Mouse (Mus musculus) embryonic facial prominence, embryonic 14.5 days (tissue): ENCODE results near the gene Atp1b1. TPM values are rescaled to one million over a fixed set of nuclear protein-coding genes. Genes with fewer than 3 reads are reported as not detected.

ENCODE experiments used
- ATAC-seq: fragments of 200-750 bp; cut with Nextera tagmentation; 2 replicates; pipeline ENCODE4 v1.8.0; 2017; ENCODE audit warnings: low read depth, moderate number of reproducible peaks, moderate TSS enrichment
- DNase-seq: peaks from one replicate; pipeline ENCODE4 v3.0.0-alpha.2; 2015; ENCODE audit warnings: low spot score
- H3K27ac ChIP-seq: fragments of 300-500 bp; sonication (generic); replicated peaks from 2 replicates; pipeline ENCODE4 v1.5.1; 2014; ENCODE audit warnings: low read depth, mild to moderate bottlenecking, low read length, moderate library complexity
- H3K27me3 ChIP-seq: fragments of 300-500 bp; sonication (generic); replicated peaks from 2 replicates; pipeline ENCODE4 v1.6.1; 2014; ENCODE audit warnings: low read length; ENCODE audit not compliant: control insufficient read depth, insufficient read depth
- H3K36me3 ChIP-seq: fragments of 300-500 bp; sonication (generic); 2 replicates; pipeline ENCODE4 v1.6.1; 2014; ENCODE audit warnings: low read length, mixed read lengths; ENCODE audit not compliant: control insufficient read depth, insufficient read depth
- H3K4me1 ChIP-seq: fragments of 300-500 bp; sonication (generic); 2 replicates; pipeline ENCODE4 v1.6.1; 2014; ENCODE audit warnings: antibody characterized with exemption, low read length; ENCODE audit not compliant: control insufficient read depth, insufficient read depth
- H3K4me2 ChIP-seq: fragments of 300-500 bp; sonication (generic); 2 replicates; pipeline ENCODE4 v1.6.1; 2014; ENCODE audit warnings: low read depth, mild to moderate bottlenecking, low read length, moderate library complexity, mixed read lengths
- H3K4me3 ChIP-seq: fragments of 300-500 bp; sonication (generic); 2 replicates; pipeline ENCODE4 v1.5.1; 2014; ENCODE audit warnings: low read depth, mild to moderate bottlenecking, low read length
- H3K9ac ChIP-seq: fragments of 300-500 bp; sonication (generic); 2 replicates; pipeline ENCODE4 v1.6.1; 2014; ENCODE audit warnings: low read depth, mild to moderate bottlenecking, low read length, moderate library complexity, mixed read lengths
- H3K9me3 ChIP-seq: fragments of 300-500 bp; sonication (generic); 2 replicates; pipeline ENCODE4 v1.6.1; 2016; ENCODE audit warnings: low read length; ENCODE audit not compliant: control insufficient read depth
- WGBS: fragments of 180-500 bp; shearing (Covaris S2); extraction: QIAGEN DNeasy Blood & Tissue Kit; methylation state at CpG from one replicate; pipeline ENCODE4 v1.1.7; 2014; 5-methylcytosine and 5-hydroxymethylcytosine counted together
- polyA plus RNA-seq: library from polyadenylated mRNA; unstranded; fragments of >200 nt; fragmentation: Nextera tagmentation; extraction: Ambion mirVana; gene quantifications from 2 replicates; pipeline ENCODE4 v1.2.1, GENCODE M21; 2014

Gene Atp1b1
- polyA plus RNA-seq, 1 experiment from 2014 or later = 44.0 TPM

DNA sequence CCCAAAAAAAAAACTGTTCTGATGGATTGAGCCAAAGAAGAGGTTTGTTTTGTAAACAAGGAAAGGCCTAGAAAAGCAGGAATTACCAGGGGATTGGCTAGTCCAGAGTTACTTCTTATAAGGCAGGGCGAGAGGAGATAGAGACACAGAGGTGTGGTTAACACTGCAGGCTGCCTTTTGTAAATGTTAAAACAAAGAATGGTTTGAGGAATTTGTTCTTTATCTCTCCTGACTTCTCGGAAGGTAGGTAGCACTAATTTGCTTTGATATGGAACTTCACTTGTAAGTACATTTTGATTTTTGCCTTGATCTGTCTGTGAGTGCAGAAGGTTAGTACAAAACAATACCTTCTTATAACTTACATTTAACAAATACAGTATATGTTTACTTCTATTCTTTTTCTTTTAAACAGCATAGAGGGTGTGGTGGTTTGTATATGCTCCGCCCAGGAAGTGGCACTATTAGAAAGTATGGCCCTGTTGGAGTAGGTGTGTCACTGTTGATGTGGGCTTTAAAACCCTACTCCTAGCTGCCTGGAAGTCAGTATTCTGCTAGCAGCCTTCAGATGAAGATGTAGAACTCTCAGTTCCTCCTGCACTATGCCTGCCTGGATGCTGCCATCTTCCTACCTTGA, 31.9 kb upstream of the Atp1b1 start:
- Histone ChIP-seq H3K27ac (no peak overlapping the region), H3K27me3 (no peaks in the 10 kb centered on the region), H3K4me1 (no peaks in the 10 kb centered on the region), H3K9ac (no peak overlapping the region), H3K4me3 (no peak overlapping the region), H3K36me3 (no peaks in the 10 kb centered on the region), H3K4me2 (no peak overlapping the region), H3K9me3 (no peaks in the 10 kb centered on the region)
- 84% methylated on average over 3 of the region's 3 CpGs for WGBS
- no peak for ATAC-seq
- DNase-seq = no peak

DNA sequence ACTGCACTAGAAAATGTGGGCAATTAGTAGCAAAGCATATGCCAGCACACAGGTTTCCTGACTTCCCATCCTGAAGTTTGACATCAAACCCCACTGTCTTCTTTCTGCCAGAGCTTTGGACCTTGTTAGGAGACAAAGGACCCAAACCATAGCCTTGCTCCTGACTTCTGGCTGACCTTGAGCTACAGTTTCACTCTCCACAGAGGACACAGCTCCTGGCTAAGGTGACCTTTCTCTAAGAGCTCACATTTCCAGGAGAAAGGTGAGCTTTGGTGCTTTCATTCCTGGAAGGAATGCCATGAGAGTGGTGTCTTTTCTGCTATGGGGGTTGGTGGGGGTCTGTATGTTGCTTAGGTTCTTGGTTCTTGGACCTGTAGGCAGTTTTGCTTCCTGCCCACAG, 25.6 kb upstream of the Atp1b1 start:
- H3K4me1 ChIP-seq = no peaks in the 10 kb centered on the region
- H3K9me3 ChIP-seq = no peaks in the 10 kb centered on the region
- no peak overlapping the region for H3K9ac ChIP-seq
- no peak overlapping the region for H3K4me3 ChIP-seq
- ATAC-seq (no peak), DNase-seq (no peak)
- no peak overlapping the region for H3K27ac ChIP-seq
- H3K4me2 ChIP-seq = no peak overlapping the region
- no peaks in the 10 kb centered on the region for H3K36me3 ChIP-seq
- no peaks in the 10 kb centered on the region for H3K27me3 ChIP-seq

DNA sequence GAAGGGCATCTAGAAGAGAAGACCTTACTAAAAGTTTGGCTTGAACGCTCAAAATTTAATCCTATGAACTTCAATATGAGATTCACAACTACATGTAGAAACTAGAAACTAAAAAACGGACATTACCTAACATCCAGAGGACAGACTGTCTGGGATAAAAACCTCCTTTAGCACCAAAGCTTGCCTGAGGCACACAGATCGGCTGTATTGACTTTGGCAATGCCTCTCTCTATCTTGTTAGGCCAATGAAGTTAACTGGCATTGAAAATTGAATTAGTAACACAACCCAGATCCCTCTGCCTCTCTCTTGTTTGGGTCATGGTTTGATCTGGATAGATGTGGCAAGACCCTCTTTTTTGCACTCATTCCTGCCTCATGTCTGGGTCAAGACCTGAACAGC, 24.7 kb upstream of the Atp1b1 start:
- no peak overlapping the region for H3K27ac ChIP-seq
- H3K4me1 ChIP-seq = no peaks in the 10 kb centered on the region
- H3K9ac ChIP-seq = no peak overlapping the region
- H3K27me3 ChIP-seq = no peaks in the 10 kb centered on the region
- no peak overlapping the region for H3K4me3 ChIP-seq
- no peaks in the 10 kb centered on the region for H3K36me3 ChIP-seq
- no peak for DNase-seq
- H3K9me3 ChIP-seq = no peaks in the 10 kb centered on the region
- no peak overlapping the region for H3K4me2 ChIP-seq
- 62% methylated on average over 3 of the region's 3 CpGs for WGBS
- no peak for ATAC-seq

DNA sequence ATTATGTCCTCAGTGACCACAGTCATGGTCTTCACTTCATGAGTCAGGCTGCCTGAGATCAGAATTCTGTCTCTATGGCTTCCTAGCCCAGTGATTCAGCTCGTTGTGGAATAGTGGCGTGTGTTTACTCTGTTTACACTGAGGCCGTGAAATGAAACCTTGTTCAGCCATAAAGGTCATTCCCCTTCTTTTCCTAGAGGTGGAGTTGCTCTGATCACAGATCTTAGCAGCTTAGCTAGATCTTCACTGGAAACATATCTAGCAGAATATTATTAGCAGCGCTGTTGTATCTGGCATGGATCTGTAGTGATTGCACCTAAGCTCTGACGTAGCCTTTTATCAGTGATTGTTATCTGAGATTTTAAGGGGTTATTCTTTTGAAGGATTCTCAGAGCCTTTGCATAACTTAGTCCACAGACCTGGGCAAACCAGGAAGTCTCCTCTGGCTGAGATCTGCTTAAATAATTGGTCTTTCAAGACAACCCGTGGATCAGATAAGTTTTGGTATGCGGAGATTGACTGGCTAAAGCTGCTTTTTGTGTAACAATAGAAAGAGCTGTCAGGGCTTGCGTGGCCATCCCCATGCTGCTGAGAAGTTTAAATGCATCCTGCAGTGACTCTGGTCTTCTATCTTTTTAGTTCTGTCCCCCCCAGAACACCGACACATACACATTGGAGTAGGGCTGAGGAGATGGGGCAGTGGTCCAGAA, 23.6 kb upstream of the Atp1b1 start:
- WGBS = 60% methylated on average over 9 of the region's 9 CpGs
- H3K9me3 ChIP-seq = no peaks in the 10 kb centered on the region
- no peak overlapping the region for H3K9ac ChIP-seq
- H3K27me3 ChIP-seq = no peaks in the 10 kb centered on the region
- no peak overlapping the region for H3K27ac ChIP-seq
- no peak for ATAC-seq
- H3K4me3 ChIP-seq = no peak overlapping the region
- no peak for DNase-seq
- no peaks in the 10 kb centered on the region for H3K36me3 ChIP-seq
- H3K4me2 ChIP-seq = no peak overlapping the region
- no peaks in the 10 kb centered on the region for H3K4me1 ChIP-seq

DNA sequence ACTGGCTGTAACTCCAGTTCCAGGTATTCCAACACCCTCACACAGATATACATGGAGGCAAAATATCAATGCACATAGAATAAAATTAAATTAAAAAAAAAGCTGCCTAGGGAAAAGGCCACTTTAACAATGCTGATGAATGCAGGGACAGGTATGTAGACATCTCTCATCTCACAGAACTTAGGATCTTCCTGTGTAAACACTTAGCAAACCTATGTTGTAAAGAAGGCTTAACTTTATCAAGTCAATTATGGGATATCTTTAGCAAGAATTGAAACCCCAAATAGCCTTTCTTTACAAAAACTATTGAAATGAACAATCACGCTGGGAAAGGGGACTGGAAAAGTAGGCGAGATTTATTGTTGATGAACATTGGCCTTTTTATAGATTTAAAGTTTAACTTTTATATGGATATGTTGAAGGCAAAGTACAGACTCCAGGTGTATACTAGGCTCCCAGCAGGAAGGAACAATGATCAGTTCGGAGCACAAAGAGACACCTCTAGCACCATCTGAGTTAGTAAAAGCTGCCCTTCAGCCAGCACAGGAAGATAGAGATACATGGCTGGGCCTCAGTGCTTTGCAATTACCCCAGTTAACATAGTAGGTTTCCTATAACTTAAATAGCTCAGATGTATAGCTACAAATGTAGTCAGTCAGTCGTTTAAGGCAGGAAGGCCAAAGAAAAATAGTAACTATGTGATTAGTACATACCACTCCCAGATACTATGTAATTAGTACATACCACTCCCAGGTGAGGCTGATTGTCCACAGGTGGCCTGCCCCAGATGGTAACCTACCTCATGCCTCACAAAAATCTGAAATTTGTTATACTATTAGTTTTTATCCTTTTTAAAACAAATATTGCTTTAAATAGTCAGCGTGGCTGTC, 22.8 kb upstream of the Atp1b1 start:
- H3K27ac ChIP-seq = no peak overlapping the region
- H3K9me3 ChIP-seq = no peaks in the 10 kb centered on the region
- H3K36me3 ChIP-seq = no peaks in the 10 kb centered on the region
- H3K9ac ChIP-seq = no peak overlapping the region
- 83% methylated on average over 5 of the region's 5 CpGs for WGBS
- DNase-seq = no peak
- no peaks in the 10 kb centered on the region for H3K4me1 ChIP-seq
- ATAC-seq = no peak
- no peaks in the 10 kb centered on the region for H3K27me3 ChIP-seq
- no peak overlapping the region for H3K4me2 ChIP-seq
- H3K4me3 ChIP-seq = no peak overlapping the region

DNA sequence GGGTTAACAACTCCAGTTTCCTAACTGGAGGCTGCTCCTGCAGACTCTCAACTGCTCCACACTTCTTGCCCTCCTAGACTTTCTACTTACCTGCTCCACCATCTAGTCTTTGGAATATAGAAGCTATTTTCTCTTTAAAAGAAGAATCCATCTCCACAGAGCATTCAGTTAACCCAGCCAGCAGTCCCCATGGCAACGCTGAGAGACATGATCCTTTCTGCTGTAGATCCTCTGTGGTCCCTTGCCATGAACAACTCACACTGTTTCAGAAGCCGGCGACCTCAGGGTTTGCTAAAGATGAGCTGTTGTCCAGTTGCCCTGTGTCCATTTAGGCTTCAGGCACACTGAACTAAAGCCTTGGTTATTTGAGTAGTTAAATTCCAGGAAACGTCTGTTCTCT, 17.7 kb upstream of the Atp1b1 start:
- no peak for DNase-seq
- ATAC-seq = no peak
- WGBS = 71% methylated on average over 4 of the region's 4 CpGs
- H3K9me3 ChIP-seq = no peaks in the 10 kb centered on the region
- H3K36me3 ChIP-seq = no peaks in the 10 kb centered on the region
- H3K4me3 ChIP-seq = no peak overlapping the region
- no peaks in the 10 kb centered on the region for H3K27me3 ChIP-seq
- H3K9ac ChIP-seq = no peak overlapping the region
- no peaks in the 10 kb centered on the region for H3K4me1 ChIP-seq
- no peak overlapping the region for H3K4me2 ChIP-seq
- no peak overlapping the region for H3K27ac ChIP-seq

DNA sequence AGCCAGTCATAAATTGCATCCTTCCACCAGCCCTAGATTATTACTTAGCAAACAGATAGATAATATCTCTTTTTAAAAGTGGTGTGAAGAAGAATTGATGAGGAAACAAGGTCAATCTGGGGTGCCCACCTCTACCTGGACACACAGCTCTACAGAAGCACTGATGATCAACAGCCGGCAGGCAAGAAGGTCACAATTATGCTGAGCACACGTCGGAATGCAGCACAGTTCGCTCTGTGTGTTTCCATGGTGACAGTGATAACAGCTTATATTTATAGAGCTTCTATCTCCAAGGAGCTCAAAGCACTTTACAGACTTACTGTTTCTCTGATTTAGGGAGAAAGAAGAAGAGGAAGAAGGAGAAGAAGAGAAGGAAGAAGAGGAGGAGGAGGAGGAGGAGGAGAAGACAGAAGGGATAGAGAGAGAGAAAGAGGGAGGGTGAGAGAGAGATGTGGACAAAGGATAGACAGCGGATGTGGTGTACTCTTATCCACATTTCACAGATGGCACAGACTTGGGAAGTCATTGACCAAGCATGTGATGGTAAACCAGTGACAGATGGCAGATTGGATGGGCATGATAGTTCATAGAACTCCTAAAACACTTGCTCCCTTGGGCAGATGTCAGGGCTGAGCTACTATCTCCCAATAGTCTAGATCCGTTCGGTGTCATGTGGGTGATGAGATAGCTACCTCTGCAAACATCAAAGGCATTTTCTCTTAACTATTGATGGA, 16.8 kb upstream of the Atp1b1 start:
- 73% methylated on average over 7 of the region's 7 CpGs for WGBS
- ATAC-seq (no peak), DNase-seq (no peak)

DNA sequence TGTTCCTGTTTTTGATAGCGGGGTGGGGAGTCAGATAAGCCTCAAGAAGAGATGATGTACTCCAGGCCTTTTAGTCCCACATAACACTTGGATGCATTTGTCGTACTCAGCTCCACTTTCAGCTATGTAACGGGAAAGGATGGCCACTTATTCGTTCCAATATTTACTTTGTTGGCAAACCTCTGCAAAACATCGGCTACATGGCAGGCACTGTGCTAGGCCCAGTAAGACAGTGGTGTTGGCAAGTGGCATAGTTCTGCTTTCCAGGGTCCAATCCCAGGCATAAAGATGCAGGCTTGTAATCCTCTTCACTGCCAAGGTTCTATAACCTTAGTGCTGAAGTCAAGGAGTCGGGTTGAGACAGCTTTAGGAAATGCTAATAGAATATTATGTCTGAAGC, 16.2 kb upstream of the Atp1b1 start:
- Histone ChIP-seq H3K9me3 (no peaks in the 10 kb centered on the region), H3K27ac (no peak overlapping the region), H3K27me3 (no peaks in the 10 kb centered on the region; the same call in 1 of the 2 replicates), H3K9ac (no peak overlapping the region), H3K4me3 (no peak overlapping the region), H3K4me2 (no peak overlapping the region), H3K36me3 (no peaks in the 10 kb centered on the region), H3K4me1 (no peaks in the 10 kb centered on the region)
- WGBS = 86% methylated on average over 6 of the region's 6 CpGs
- ATAC-seq (no peak), DNase-seq (no peak)

More for the DNA sequence above, 16.8 kb upstream of the Atp1b1 start:
- H3K9me3 ChIP-seq = no peaks in the 10 kb centered on the region
- H3K27me3 ChIP-seq = no peaks in the 10 kb centered on the region
- no peak overlapping the region for H3K4me2 ChIP-seq
- H3K36me3 ChIP-seq = no peaks in the 10 kb centered on the region
- H3K27ac ChIP-seq = no peak overlapping the region
- no peak overlapping the region for H3K9ac ChIP-seq
- no peaks in the 10 kb centered on the region for H3K4me1 ChIP-seq
- H3K4me3 ChIP-seq = no peak overlapping the region
